Mouse (Mus musculus) heart, postnatal 14 days (tissue): Measurements from ENCODE around the gene Wdr61. TPM values are rescaled to one million over a fixed set of nuclear protein-coding genes. Genes with fewer than 3 reads are reported as not detected.
A peak's percentile ranks its signal among the peaks of the same experiment; 100 is the strongest.

Experiments
- DNase-seq, 2 experiments: peaks; one replicate each; pipeline ENCODE4 v3.0.0; 2021 to 2022
- intact Hi-C: fragments of 180-260 bp; cut with DNase I; formaldehyde crosslinking; loops from one replicate; pipeline ENCODE4 v1.15.1; 2025
- long read RNA-seq, 2 experiments: library from polyadenylated mRNA; stranded (forward); transcript quantifications; one replicate each; pipeline ENCODE4 v2.0.0; 2021
- total RNA-seq, 2 experiments: library from RNA; stranded (reverse); gene quantifications; 2 replicates each; pipeline ENCODE4 v1.2.3; 2021

Gene Wdr61
- total RNA-seq: 10 to 100 TPM; 32.7 to 34.7 TPM
- long read RNA-seq, experiment 1, transcript Wdr61-201 (11 exons, 1,187 nt): major isoform, 24 of 58 reads
- long read RNA-seq, experiment 1, transcript Wdr61-203 (11 exons, 1,290 nt): minor isoform, 21 of 58 reads
- long read RNA-seq, experiment 1, partial matches to known transcripts: 6 of 58 reads
- long read RNA-seq, experiment 1, other reads (novel, unspliced or antisense): 5 of 58 reads
- long read RNA-seq, experiment 2, transcript Wdr61-203 (11 exons, 1,290 nt): major isoform, 13 of 34 reads
- long read RNA-seq, experiment 2, transcript Wdr61-201 (11 exons, 1,187 nt): minor isoform, 10 of 34 reads
- long read RNA-seq, experiment 2, partial matches to known transcripts: 4 of 34 reads
- long read RNA-seq, experiment 2, other reads (novel, unspliced or antisense): 3 of 34 reads

GRCm38 (mm10) chr9:54733921-54734638, at the start of gene Wdr61:
Gene Wdr61 (minus strand): TSS chr9:54734519.
- intact Hi-C loops: loop anchor here (5.0 to 10.0 kb wide), 3 partner anchors 128 to 581 kb away; partner anchors contain the start of genes AY074887, Ireb2 and Psma4
- peak; percentile 98 to 99 for DNase-seq

GRCm38 (mm10) chr9:54784003-54784402, 49.7 kb upstream of the Wdr61 start:
- intact Hi-C loops: no loop called here
- no peak for DNase-seq

GRCm38 (mm10) chr9:54782504-54782903, 48.2 kb upstream of the Wdr61 start:
- intact Hi-C loops: no loop called here
- DNase-seq: no peak

- intact Hi-C loops: no loop called here
- no peak for DNase-seq
Observed at GRCm38 (mm10) chr9:54779280-54779679, 45.0 kb upstream of the Wdr61 start.

GRCm38 (mm10) chr9:54776451-54776982, 42.2 kb upstream of the Wdr61 start:
- intact Hi-C loops: no loop called here

GRCm38 (mm10) chr9:54770140-54770780, 35.9 kb upstream of the Wdr61 start:
- intact Hi-C loops: no loop called here
- no peak for DNase-seq

More at GRCm38 (mm10) chr9:54776451-54776982, 42.2 kb upstream of the Wdr61 start:
- DNase-seq: no peak

GRCm38 (mm10) chr9:54765336-54766085, 31.2 kb upstream of the Wdr61 start:
- intact Hi-C loops: no loop called here
- no peak for DNase-seq

- no peak for DNase-seq
- intact Hi-C loops: no loop called here
Observed at GRCm38 (mm10) chr9:54764561-54765217, 30.4 kb upstream of the Wdr61 start, which contains the start of gene Crabp1. Gene Crabp1 (plus strand): TSS chr9:54764748.

- no peak for DNase-seq
- intact Hi-C loops: no loop called here
Observed at GRCm38 (mm10) chr9:54764091-54764490, 29.8 kb upstream of the Wdr61 start.

GRCm38 (mm10) chr9:54759592-54759991, 25.3 kb upstream of the Wdr61 start:
- intact Hi-C loops: no loop called here
- no peak for DNase-seq

- intact Hi-C loops: no loop called here
Observed at GRCm38 (mm10) chr9:54752944-54753295, 18.6 kb upstream of the Wdr61 start.

GRCm38 (mm10) chr9:54752201-54752943, 18.1 kb upstream of the Wdr61 start:
- no peak for DNase-seq
- intact Hi-C loops: no loop called here

More at GRCm38 (mm10) chr9:54752944-54753295, 18.6 kb upstream of the Wdr61 start:
- DNase-seq: no peak

GRCm38 (mm10) chr9:54751684-54752083, 17.4 kb upstream of the Wdr61 start:
- no peak for DNase-seq
- intact Hi-C loops: no loop called here

GRCm38 (mm10) chr9:54750215-54750981, 16.1 kb upstream of the Wdr61 start:
- intact Hi-C loops: no loop called here

GRCm38 (mm10) chr9:54745740-54746370, 11.5 kb upstream of the Wdr61 start:
- no peak for DNase-seq
- intact Hi-C loops: no loop called here

More at GRCm38 (mm10) chr9:54750215-54750981, 16.1 kb upstream of the Wdr61 start:
- DNase-seq: no peak

- intact Hi-C loops: no loop called here
Observed at GRCm38 (mm10) chr9:54743891-54744290, 9.6 kb upstream of the Wdr61 start.

GRCm38 (mm10) chr9:54738376-54738775, 4.1 kb upstream of the Wdr61 start:
- intact Hi-C loops: loop anchor here (10.0 kb wide), 2 partner anchors 216 to 576 kb away; partner anchors contain the start of genes AY074887 and Psma4
- DNase-seq: peak; percentile 43 to 69

More at GRCm38 (mm10) chr9:54743891-54744290, 9.6 kb upstream of the Wdr61 start:
- no peak for DNase-seq
